Mouse (Mus musculus): Measurements from ENCODE around the gene Ric8a.

The Ric8a gene

GRCm38 (mm10) chr7:140846676-140847075 lies 10.1 kb upstream of the Ric8a start:
- DNase-seq (ENCODE audit: low spot score in 2 of 2), result no peak

DNA sequence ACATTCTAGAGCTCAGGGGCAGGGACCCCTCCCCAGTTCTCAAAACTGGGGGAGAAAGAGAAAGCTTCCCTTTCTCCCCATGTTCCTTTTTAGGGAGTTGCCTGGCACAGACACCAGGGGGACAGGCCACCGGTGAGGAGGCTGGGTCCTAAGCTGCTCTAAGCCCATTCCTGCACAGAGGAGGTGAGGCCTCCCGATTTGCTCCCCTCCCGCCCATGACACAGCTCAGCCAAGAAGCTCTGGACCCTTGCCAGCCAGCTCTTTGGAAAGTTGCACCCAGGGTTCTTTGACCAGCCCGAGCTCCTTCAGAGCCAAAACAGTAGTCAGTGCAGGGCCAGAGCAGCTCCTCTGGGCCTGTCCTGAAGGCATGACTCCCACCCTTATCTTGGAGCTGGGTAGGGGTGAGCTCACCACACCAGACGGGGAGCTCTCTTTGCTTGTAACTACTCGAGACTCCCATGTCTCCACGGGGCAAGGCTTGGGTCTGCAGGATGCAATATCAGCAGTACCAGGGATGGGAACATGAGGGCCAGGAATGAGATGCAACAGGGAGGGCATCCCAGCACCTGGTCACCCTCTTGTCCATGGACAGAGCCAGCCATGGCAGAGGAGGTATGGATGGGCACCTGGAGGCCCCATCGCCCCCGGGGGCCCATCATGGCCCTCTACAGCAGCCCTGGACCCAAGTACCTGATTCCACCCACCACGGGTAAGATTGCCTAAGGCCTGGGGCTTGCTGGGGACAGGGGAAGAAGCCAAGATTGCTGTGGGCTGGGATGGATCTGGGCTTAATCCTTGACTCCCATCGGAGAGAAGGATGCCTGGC lies 8.8 kb upstream of the Ric8a start, which contains the start of gene Odf3:
Gene Odf3 (plus strand): TSS at position 51 of the 826 bp plus-strand sequence.
- no peak for DNase-seq (ENCODE audit: low spot score in 2 of 2)

DNA sequence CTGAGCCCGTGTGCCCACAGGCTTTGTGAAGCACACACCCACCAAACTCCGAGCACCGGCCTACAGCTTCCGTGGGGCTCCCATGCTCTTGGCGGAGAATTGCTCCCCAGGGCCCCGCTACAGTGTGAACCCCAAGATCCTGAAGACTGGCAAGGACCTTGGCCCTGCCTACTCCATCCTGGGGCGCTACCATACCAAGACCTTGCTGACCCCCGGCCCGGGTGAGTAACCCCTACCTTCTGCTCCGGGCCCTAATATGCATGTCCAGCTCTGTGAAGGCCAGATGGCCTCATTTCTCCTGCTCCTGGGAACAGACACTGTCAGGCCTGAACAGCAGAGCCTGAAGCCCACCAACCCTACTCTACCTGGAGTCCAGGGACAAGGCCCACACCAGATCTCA lies 8.2 kb upstream of the Ric8a start:
- no peak for DNase-seq (ENCODE audit: low spot score in 2 of 2)

DNA sequence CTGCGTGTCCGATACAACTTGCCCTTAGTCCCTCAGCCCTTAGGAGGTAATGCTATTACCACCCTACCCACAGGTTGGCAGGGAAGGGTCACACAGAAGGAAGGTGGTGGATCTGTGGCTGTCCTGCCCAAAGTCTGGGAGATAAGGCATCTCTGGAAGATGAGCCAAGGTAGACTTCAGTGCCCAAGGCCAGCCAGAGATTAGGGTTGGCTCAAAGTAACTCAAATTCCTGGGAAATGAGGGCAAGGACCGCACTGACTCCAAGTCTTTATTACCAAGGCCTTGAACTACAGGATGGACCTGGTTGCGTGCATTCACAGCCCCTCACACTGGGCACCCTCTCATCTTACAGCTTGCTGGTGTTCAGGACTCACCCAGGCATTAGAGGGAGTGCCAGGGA lies 4.8 kb upstream of the Ric8a start:
- DNase-seq (ENCODE audit: low spot score in 2 of 2), result no peak

- DNase-seq (ENCODE audit: low spot score in 2 of 2), result no peak
Observed at GRCm38 (mm10) chr7:140853386-140853785, 3.4 kb upstream of the Ric8a start.

DNA sequence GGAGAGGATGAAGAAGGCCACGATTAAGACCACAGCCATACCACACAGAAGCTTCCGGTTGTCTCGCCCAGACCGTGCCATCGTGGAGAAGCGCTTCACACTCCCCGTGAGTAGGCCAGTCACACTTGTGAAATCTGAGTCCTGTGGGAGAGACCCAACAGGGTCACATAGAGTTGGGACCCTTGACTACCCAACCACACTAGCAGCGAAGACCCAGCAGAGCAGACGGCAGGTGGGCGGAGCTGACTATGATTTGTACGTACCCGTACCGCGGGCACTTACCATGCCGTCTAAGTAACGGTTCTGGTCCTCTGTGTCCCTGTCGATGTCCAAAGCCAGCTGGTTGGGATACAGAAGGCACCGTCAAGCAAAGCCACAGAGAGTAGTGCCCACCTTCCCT lies 2.3 kb upstream of the Ric8a start:
- no peak for DNase-seq (ENCODE audit: low spot score in 2 of 2)

DNA sequence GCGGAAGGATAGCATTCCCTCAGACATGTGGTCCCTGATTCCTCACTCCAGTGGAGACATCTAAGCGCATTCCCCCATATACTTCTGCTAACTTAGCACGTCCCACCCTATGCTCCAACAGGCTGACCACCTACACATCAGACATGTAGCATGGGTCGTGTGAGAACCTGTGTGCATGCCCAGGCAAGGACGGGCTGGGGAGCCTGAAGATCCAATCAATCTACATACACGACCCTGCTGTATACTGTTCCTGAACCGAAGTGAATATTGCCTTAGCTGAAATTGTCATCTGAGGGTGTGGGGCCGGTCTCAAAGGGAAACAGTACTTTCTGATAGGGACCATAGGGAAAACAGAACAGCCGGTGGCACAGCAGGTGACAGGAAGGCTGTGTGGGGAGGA lies 1.6 kb upstream of the Ric8a start:
- DNase-seq (ENCODE audit: low spot score in 2 of 2), result no peak

DNA sequence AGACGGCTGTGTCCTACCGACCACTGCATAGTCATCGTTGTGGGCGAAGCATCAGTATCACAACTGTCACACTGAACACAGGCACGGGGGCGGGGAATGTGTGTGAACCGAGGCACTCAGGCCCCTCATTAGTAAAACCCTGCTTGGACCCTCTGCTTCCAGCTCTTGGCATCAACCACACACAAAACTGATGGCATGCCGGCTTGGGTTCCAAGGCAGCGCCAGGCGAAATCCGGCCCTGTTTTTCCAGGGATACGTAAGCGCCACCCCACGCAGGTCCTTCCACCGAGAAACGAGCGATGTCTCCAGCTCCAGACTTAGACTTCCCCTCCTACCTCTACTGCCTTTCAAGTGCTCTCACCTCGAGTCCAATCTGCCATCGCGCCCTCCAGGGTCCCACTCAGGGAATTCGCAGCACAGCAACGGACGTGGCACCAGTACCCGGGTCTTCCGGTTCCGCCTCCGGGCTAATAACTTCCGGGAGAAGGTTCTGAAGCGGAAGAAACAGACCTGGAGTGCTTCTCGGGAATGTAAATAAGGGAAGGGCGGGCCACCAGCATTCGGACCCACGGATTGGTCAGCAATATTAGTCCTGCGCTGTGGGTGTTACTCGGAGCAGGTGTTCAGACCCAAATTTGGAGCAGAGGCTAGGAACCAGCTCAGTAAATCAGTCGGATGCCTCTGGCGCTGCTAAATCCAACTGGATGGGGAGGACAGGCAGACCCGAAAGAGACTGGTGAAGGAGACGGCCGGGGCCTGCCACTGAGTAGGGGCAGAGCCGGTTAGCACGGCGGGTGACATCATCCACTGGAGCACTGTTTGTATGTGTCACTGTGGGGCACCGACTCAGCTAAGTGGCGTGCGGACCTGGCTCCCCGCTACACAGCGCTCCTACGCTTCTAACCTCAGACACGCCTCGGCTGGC lies 635 bp upstream of the Ric8a start, which contains the start of gene Gm45785:
Gene Gm45785 (minus strand): TSS at position 472 of the 925 bp plus-strand sequence.
- DNase-seq (ENCODE audit: low spot score in 2 of 2), result peak; percentile 78 to 90

GRCm38 (mm10) chr7:140857550-140858505 lies 1.1 kb downstream of the Ric8a start, which contains the start of gene Bet1l:
Bet1l (minus strand) TSS chr7:140857577.
- DNase-seq (ENCODE audit: low spot score in 2 of 2), result no peak

GRCm38 (mm10) chr7:140858746-140859145 lies 2.0 kb downstream of the Ric8a start:
- DNase-seq (ENCODE audit: low spot score in 2 of 2), result no peak

GRCm38 (mm10) chr7:140859997-140860396 lies 3.2 kb downstream of the Ric8a start:
- no peak for DNase-seq (ENCODE audit: low spot score in 2 of 2)

- DNase-seq (ENCODE audit: low spot score in 2 of 2), result no peak
Observed at GRCm38 (mm10) chr7:140860728-140861127, 4.0 kb downstream of the Ric8a start.

DNA sequence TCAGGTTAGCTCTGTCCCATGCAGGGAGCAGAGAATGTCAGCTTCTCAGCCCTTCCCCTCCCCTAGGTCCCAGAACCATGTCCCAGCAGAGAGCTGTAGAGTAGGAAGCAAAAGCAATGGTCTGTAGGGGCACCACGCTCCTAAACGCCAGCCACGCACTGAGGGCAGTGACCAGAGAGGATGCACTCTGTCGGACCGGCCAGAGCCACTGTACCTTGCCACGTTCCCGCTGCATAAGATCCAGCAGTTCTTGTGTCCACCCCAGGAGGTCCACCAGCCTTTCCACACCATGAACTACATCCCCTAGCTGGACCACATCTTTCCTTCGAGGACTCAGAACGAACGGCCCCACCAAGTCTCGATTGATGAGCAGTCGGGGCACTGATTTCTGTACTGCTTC lies 8.0 kb downstream of the Ric8a start:
- no peak for DNase-seq (ENCODE audit: low spot score in 2 of 2)

- no peak for DNase-seq (ENCODE audit: low spot score in 2 of 2)
Observed at GRCm38 (mm10) chr7:140874224-140874623, 17.5 kb downstream of the Ric8a start.

GRCm38 (mm10) chr7:140877364-140877763 lies 20.6 kb downstream of the Ric8a start:
- no peak for DNase-seq (ENCODE audit: low spot score in 2 of 2)

DNA sequence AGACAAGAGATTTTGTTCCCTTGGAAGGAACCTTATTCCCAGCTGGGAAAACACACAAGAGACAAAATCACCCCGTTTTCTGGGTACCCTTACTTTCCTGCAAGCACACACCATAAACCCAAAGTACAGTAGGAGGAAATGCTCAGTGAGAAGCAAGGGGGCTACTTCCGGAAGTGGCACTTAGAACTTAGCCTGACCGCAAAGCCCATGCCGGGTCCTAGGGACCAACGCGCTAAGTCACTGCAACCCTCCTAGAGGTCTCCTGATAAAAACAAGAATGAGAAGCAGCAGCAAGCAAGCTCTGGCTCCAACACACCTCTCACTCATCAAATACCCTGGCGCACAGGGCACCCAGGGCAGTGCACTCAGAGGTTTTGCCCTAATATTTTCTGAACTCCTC lies 22.6 kb downstream of the Ric8a start:
- no peak for DNase-seq (ENCODE audit: low spot score in 2 of 2)

- DNase-seq (ENCODE audit: low spot score in 2 of 2), result no peak
Observed at GRCm38 (mm10) chr7:140880419-140880818, 23.7 kb downstream of the Ric8a start.

DNA sequence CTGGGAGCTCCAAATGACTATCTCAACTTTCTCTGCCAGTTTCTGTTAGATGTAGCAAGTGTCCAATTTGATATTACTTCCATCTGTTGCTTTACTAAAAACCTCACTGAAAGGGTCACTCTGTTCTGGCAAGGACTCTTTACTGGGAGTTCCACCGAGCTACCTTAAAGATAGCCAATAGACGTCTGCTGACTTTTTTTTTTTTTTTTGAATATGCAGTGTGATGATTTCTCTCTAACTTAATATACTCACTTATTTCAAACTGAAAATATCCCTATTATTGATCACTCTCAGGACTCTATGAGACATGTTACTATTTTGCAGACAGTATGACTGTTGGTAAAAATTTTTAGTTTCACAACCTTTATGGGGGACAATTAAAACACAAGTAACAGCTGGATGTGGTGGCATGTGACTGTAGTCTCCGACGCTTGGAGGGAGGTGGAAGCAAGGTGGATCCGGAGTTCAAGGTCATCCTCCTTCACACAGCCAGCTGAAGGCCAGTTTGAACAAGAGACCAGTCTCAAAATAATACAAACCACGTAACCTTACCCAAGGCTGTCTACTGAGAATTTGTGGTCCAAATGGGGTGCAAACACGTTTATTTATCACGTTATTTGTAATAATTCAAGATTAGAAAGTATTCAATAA lies 24.2 kb downstream of the Ric8a start:
- no peak for DNase-seq (ENCODE audit: low spot score in 2 of 2)

DNA sequence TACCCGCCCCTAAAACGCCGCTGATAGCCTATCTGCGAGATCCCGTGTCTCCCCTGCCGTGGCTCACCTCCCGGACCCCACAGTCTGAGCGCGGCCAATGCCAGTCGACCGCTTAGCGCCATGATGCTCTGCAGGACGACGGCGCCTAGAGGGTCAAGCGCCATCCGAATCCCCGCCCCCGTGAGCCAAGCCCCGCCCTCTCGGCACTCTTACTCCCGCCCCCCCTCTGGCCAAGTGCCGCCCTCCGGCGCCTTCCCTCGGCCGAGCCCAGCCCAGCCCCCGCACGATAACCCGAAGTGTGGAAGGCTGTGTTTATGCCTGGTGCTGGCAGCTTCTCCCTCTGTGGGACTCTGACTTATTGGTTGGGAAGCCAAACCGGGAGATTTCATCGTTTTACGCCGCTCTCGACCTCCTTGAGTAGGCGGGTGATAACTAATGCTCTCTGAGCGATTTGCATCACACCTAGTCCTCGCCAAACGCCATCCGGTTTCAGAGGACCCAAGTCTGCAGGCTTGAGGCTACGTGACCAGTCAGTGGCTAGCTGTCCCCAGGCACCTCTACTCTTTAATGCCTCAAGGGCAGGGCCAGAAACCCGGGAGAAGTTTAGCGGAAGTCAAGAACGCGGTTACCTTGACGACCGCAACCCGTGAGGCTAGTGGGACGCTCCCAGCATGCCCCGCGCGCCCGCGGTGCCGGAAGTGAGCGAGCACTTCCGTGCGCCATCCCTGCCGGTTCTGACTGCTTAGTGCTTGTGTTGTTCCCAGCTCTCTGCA lies 25.1 kb downstream of the Ric8a start, which contains the start of the genes Psmd13 and Sirt3:
Gene Psmd13 (plus strand): TSS at position 273 of the 773 bp plus-strand sequence.
Gene Sirt3 (minus strand): TSS at position 614 of the 773 bp plus-strand sequence.
- peak; percentile 91 to 94 for DNase-seq (ENCODE audit: low spot score in 2 of 2)

- no peak for DNase-seq (ENCODE audit: low spot score in 2 of 2)
Observed at GRCm38 (mm10) chr7:140882469-140882803, 25.7 kb downstream of the Ric8a start.

Data from right cerebral cortex, postnatal 36 days (tissue).